Mouse (Mus musculus): Measurements from ENCODE around the gene Foxd1.

Gene Foxd1

DNA sequence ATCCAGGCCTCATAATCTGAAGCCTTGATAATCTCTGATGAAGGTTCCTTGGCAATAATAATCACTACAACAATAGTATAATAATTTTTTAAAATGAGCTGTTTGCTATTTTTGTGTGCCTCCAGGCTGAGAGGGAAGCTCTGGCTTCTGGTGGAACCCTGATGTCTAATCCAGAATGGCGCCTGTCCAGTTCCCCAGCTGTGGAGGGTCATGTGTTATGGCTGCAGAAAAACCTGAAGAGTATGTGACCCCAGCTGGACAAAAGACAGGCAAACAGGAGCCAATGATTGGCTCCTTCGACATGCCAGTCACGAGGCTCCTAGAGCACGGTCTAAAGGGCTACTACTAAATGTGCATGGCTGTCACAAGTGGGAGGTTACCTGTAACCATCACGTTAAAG is 13.5 kb upstream of the Foxd1 start:
- no peak for TF ChIP-seq GATA4 (IDR thresholded peaks at IDR 0.05; ENCODE audit: insufficient replicate concordance, low read length)

DNA sequence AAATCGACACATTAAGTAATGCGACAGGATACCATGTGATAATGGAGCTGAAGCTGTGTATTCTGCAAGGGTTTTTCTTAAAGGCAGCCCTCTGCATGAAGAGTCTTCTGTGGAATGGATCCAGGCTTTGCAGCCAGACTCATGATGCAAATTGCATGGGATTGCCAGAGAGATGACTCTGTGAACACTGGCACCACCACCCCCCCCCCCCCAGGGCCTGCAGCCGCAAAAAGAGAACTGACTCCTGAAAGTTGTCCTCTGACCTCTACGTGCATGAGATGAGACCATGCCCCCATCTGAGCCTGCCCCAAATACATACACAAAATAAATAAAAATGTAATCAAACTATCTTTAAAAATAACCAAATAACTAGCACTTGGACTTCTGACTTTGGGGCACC is 4.6 kb upstream of the Foxd1 start:
- no peak for TF ChIP-seq GATA4 (IDR thresholded peaks at IDR 0.05; ENCODE audit: insufficient replicate concordance, low read length)

- no peak for TF ChIP-seq GATA4 (IDR thresholded peaks at IDR 0.05; ENCODE audit: insufficient replicate concordance, low read length)
Measured at GRCm38 (mm10) chr13:98351527-98351926, 2.5 kb upstream of the Foxd1 start.

GRCm38 (mm10) chr13:98352381-98352975 is 1.6 kb upstream of the Foxd1 start:
- TF ChIP-seq GATA4 (IDR thresholded peaks at IDR 0.05; ENCODE audit: insufficient replicate concordance, low read length): no peak

DNA sequence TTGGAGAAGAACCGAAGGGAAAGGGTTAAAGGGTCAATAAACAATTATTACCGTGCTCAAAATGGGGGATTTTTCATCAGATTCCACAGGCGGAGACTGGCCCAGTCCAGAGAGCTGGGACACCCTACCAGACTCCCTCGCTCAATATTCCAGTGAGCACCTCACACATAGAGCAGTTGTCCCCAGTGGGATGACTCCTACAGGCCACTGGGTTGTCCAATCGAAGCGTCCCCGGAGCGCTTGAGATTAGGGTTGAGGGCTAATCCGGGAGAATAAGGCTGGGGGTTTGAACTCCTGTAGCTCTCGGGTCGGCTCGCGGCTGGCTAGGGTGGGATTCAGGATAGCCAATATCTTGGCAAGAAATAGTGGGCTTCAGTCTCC is 343 bp upstream of the Foxd1 start:
- TF ChIP-seq GATA4 (IDR thresholded peaks at IDR 0.05; ENCODE audit: insufficient replicate concordance, low read length): no peak

DNA sequence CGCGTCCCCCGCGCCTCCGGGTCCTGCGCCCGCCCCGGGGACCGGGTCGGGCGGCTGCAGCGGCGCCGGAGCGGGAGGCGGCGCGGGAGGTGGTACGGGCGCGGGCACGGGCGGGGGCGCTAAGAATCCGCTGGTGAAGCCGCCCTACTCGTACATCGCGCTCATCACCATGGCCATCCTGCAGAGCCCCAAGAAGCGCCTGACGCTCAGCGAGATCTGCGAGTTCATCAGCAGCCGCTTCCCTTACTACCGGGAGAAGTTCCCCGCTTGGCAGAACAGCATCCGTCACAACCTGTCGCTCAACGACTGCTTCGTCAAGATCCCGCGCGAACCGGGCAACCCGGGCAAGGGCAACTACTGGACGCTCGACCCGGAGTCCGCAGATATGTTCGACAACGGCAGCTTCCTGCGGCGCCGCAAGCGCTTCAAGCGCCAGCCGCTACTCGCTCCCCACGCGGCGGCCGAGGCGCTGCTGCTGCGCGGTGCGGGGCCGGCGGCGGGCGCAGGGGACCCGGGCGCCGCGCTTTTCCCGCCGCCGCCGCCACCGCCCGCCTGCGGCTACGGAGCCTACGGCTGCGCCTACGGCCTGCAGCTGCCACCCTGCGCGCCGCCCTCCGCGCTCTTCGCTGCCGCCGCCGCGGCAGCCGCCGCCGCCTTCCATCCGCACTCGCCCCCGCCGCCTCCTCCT is 973 bp downstream of the Foxd1 start:
- no peak for TF ChIP-seq GATA4 (IDR thresholded peaks at IDR 0.05; ENCODE audit: insufficient replicate concordance, low read length)

- TF ChIP-seq GATA4 (IDR thresholded peaks at IDR 0.05; ENCODE audit: insufficient replicate concordance, low read length): no peak
Measured at GRCm38 (mm10) chr13:98355559-98356111, 1.6 kb downstream of the Foxd1 start.

DNA sequence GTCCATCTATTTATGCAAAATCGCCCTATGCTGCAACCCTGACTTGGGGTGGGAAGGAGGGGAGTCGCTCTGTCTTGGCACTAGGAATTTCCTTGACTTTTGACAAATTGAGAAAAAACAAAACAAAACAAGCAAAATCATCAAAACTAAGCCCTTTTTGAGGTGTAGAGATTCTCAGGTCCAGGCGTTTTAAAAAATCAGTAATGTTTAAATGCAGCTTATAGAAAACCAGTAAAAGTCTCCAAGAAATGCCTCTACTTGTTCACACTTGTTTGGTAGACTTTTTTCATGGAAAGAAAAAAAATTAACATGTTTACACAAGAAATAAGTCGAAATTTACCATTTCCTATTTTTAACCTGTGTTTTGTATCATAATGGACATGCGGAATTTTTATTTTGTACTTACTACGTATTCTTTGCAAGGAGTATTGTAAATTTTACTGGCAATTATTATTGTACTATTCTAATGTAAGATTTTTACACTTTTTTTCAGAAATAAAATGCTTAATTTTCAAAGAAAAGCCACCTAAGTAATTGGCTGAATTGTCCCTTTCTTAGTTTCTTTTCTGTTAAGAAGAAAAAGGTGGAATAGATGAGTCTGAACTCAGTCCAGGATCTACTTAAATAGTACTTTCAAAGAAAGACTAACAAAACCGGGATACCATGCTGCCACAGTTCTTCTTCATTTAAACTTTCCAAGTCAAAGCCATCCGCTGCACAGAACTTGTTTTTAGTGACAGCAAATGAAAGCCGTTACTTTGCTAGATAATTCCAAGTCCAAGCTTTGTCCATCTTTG is 2.3 kb downstream of the Foxd1 start:
- no peak for TF ChIP-seq GATA4 (IDR thresholded peaks at IDR 0.05; ENCODE audit: insufficient replicate concordance, low read length)

GRCm38 (mm10) chr13:98356973-98357425 is 3.0 kb downstream of the Foxd1 start:
- no peak for TF ChIP-seq GATA4 (IDR thresholded peaks at IDR 0.05; ENCODE audit: insufficient replicate concordance, low read length)

- TF ChIP-seq GATA4 (IDR thresholded peaks at IDR 0.05; ENCODE audit: insufficient replicate concordance, low read length): no peak
Measured at GRCm38 (mm10) chr13:98357433-98358423, 3.7 kb downstream of the Foxd1 start.

- no peak for TF ChIP-seq GATA4 (IDR thresholded peaks at IDR 0.05; ENCODE audit: insufficient replicate concordance, low read length)
Measured at GRCm38 (mm10) chr13:98358424-98359181, 4.6 kb downstream of the Foxd1 start.

- no peak for TF ChIP-seq GATA4 (IDR thresholded peaks at IDR 0.05; ENCODE audit: insufficient replicate concordance, low read length)
Measured at GRCm38 (mm10) chr13:98359337-98359736, 5.3 kb downstream of the Foxd1 start.

DNA sequence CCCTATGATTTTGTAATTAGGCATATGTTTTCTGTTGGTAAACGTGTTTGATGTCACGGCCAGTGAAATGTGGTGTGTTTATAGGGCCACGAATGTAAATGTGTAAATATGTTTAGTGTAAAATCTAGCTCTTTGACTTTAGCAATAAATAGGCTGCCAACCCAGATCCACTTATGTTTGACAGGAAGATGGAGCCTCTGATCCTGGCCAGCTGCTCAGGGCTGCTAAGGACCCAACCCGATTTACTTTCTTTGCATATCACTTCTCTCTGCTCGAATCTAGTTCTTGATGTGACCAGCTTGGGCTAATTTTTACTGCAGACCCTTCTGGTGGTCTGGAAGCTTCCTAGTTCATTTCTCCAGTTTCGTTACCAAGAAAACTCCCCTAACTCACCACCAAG is 6.3 kb downstream of the Foxd1 start:
- no peak for TF ChIP-seq GATA4 (IDR thresholded peaks at IDR 0.05; ENCODE audit: insufficient replicate concordance, low read length)

GRCm38 (mm10) chr13:98361161-98361560 is 7.1 kb downstream of the Foxd1 start:
- no peak for TF ChIP-seq GATA4 (IDR thresholded peaks at IDR 0.05; ENCODE audit: insufficient replicate concordance, low read length)
